Mouse (Mus musculus): ENCODE results near the gene Amigo3. TPM values are rescaled to one million over a fixed set of nuclear protein-coding genes. Genes with fewer than 3 reads are reported as not detected.
A peak's percentile ranks its signal among the peaks of the same experiment; 100 is the strongest.

Amigo3 gene
- total RNA-seq, 2 experiments from 2014 or later = 2.7 to 3.4 TPM

GRCm38 (mm10) chr9:108052411-108052810 lies 548 bp upstream of the Amigo3 start:
- DNase-seq = no peak

GRCm38 (mm10) chr9:108053665-108054225 lies 786 bp downstream of the Amigo3 start:
- DNase-seq = no peak

- no peak for DNase-seq
Measured at GRCm38 (mm10) chr9:108054331-108055040, 1.5 kb downstream of the Amigo3 start.

DNA sequence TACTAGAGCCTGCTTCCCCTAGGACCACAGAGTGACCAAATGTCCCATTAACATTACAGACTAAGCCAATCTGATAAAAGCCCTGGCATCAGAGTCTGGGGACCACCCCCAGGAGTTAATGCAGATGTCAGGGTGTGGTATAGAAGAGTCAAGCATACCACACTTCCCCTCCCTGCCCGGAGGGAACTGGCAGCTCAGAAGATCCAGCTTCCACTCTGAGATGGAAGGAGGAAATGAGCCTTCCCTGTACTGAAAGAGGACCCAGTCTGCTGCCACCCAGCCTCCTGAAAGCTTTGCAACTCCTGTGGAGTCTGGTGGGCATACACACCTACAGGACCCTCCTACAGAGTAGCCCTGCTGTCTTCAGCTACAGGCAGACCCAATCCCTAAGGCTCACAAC lies 2.1 kb downstream of the Amigo3 start:
- DNase-seq = no peak

DNA sequence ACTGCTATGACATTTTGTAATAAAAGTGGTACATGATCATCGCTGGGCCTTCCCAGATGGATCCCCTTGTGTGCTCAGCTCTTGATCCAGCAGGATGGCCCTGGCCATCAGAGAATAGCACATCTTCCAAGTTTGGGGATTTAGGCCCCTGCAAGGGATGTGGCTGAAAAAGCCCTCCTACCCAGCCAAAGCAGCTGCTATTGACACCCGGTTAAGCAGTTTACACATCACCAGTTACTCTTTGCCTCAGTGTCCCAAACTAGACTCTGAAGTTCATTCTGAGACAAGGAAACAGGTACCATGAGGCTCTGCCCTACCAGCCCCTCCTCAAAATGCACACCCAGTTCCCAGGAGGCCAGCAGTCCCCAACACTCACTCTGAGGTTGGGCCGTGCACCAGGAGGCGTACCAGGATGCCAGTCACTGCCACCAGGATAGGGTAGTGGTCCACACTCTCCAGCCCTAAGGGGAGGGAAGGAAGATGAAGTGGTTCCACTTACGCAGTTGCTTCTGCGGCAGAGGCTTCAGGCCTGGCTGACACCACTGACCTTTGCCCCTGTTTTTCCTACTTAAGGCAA lies 2.8 kb downstream of the Amigo3 start:
- no peak for DNase-seq

DNA sequence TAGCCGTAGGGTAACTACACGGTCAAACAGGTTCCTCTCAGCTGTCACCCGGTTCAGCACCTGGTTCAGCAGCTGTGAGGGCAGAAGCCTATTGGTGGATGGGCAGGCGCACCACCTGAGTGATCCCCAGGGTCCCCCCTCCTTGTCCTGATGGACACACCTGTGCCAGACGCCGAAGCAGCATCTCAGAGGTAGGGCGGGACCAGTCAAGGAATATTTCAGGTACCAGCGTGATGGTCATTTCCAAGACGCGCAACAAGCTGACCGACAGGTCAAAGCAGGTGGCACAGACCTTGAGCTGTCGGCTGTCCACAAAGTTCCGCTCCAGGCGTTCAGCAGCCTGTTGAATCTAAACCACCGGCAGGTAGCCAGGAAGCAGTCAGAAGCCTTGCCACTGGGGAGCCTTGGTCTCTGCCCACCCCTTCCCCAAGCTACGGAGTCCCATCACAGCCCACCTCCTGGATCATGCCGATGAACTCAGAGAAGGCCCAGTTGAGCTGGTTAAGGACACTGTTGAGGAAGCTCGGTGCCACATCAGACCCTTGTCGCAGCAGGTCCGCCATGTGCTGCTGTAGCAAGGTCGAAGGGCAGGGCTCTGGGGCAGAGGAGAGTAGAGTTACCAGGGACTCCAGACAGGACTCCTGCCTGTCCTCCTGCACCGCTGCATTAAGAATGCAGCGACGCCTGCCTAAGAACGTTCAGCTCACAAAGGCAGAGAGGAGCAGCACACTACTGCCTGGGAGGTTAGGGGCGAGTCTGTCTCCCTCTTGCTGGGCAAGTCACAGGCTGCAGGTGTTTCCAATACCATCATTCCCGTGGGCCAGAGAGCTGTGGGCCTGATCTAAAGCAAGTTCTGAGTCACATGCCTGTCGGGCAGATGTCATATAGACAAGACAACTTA lies 3.7 kb downstream of the Amigo3 start:
- DNase-seq = no peak

DNA sequence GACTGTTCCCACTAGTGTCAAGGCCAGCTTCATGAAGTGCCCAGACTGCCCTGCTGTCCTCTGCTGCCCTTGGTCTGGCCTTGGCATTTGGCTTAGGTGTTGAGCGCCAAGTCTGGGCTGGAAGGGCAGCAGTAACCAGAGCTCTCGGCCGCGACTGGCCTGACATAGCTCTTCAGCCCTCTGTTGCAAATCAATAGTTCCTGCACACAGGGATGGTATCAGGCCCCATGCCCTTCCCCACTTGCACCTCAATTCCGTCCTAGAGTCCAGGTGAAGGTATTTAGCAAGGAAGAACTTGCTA lies 4.3 kb downstream of the Amigo3 start:
- DNase-seq = peak; percentile 77

- DNase-seq = no peak
Measured at GRCm38 (mm10) chr9:108058291-108058690, 5.3 kb downstream of the Amigo3 start.

- no peak for DNase-seq
Measured at GRCm38 (mm10) chr9:108062142-108062541, 9.2 kb downstream of the Amigo3 start.

GRCm38 (mm10) chr9:108063361-108063760 lies 10.4 kb downstream of the Amigo3 start:
- no peak for DNase-seq

DNA sequence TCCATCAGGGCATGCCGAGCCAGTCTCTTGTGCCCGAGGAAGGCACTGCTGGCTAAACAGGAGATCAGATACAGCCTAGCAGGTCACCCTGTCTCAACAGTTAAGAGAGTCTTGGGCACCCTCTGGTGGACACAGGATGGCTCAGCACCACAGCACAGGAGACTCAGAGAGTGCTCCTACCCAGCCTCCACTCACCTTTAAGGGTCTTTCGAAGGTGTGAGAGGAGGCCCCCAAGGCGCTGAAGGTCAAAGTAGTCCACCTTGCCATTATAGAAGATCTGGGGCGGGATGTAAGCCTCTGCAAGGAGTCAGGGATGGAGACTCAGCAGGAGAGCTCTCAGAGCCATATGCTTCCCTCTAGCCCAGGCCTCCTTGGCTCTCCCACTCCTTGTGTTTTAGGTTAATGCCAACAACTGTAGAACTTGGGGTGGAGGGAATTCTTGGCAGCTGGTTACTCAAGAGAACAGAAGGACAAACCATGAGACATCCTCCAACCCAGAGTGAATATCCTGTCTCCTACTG lies 12.6 kb downstream of the Amigo3 start:
- peak; percentile 81 for DNase-seq

- no peak for DNase-seq
Measured at GRCm38 (mm10) chr9:108067199-108067598, 14.2 kb downstream of the Amigo3 start.

DNA sequence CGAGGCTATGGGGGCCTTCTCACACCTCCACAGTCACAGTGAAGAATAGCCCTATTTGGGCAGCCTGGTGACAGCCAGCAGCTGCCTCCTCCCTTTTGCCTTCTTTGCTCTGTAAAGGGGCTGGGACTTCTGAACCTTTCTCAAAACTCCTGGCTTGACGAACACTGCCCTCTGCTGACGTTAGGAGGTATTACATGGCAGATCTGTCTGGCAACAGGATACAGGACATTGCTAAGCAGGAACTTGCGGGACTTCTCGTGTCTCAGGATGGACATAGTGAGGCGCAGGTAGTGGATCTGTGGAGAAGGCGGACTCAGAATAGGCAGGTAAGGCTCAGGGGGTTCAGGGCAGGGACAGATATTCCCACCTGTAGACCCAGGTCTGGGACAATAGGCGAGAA lies 14.9 kb downstream of the Amigo3 start:
- peak; percentile 89 for DNase-seq

DNA sequence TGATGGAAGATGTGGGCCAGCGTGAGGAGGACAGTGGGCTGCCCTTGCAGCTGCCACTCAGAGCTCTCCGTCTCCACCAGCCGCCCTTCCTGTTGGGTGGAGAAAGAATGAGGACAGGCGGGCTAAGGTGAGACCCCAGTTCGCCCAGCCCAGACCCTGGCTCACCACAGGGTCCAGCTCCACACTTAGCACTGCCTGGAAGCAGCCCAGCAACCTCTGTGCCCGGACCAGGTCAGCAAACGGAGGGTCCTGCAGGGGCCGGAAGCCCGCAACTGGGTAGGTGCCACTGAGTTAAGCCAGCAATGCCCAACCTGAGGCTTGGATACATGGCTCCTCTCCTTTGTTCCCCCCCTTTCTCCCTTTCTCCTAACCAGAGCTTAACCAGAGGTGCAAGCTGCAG lies 16.0 kb downstream of the Amigo3 start:
- no peak for DNase-seq

DNA sequence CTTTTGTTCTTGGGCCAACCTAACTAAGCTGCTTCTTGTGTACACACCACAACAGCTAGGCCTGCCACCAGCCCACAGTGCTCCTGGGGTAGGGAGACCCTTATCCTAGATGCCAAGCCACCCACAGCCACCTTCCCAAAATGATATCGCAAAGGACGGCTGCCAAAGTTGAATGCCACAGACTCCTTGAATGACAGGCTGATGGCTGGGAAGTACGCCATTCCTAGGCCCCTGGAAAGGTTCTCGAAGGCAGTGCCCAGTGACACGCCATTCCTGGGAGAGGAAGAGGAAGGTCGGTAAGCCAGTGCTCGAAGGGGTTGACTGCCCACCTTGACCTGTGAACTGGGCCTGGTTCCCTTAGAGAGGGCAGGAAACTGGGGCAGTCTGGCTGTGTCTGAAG lies 16.6 kb downstream of the Amigo3 start:
- no peak for DNase-seq

- DNase-seq = no peak
Measured at GRCm38 (mm10) chr9:108071801-108072200, 18.8 kb downstream of the Amigo3 start.

GRCm38 (mm10) chr9:108072481-108072924 lies 19.5 kb downstream of the Amigo3 start:
- no peak for DNase-seq

GRCm38 (mm10) chr9:108073141-108073930 lies 20.4 kb downstream of the Amigo3 start:
- DNase-seq = no peak

GRCm38 (mm10) chr9:108080168-108080567 lies 27.2 kb downstream of the Amigo3 start, which contains the start of gene Mst1:
Gene Mst1, plus strand, starts transcription at chr9:108080436.
- DNase-seq = no peak

GRCm38 (mm10) chr9:108082549-108082948 lies 29.6 kb downstream of the Amigo3 start:
- DNase-seq = no peak

DNA sequence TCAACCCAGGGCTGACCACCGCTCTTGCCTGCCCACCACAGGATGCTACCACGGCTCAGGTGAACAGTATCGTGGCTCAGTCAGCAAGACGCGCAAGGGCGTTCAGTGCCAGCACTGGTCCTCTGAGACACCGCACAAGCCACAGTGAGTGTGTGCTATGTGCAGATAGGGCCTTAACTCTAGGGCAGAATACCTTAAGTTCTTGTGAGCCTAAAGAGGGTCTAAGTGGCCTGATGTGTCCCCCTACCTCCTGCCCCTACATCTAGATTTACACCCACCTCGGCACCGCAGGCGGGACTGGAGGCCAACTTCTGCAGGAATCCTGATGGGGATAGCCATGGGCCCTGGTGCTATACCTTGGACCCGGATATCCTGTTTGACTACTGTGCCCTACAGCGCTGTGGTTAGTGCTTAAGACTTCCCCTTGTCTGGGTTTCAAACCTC lies 30.1 kb downstream of the Amigo3 start, which contains the start of gene Rnf123:
Gene Rnf123 (minus strand): TSS at position 359 of the 444 bp plus-strand sequence.
- no peak for DNase-seq

DNA sequence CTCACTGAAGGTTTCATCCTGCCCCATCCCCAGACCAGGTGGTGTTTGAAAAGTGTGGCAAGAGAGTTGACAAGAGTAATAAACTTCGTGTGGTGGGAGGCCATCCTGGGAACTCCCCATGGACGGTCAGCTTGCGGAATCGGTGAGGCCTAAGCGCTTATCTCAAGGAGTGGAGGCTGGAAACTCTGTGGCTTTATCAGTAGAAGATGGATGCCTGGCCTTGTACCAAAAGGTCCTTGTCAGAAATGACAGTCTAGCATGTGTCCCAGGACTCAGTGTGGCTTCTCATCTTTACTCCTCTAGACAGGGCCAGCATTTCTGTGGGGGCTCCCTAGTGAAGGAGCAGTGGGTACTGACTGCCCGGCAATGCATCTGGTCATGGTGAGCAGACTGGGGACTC lies 30.6 kb downstream of the Amigo3 start:
- DNase-seq = no peak
